Mouse (Mus musculus) frontal cortex, postnatal 25 days (tissue): Measurements from ENCODE around the gene Dlg4.
A peak's percentile ranks its signal among the peaks of the same experiment; 100 is the strongest.

Source experiments
- DNase-seq, 2 experiments: peaks; one replicate each; pipeline ENCODE4 v3.0.0; 2022; ENCODE audit warnings: low spot score in 2 of 2

The Dlg4 gene

DNA sequence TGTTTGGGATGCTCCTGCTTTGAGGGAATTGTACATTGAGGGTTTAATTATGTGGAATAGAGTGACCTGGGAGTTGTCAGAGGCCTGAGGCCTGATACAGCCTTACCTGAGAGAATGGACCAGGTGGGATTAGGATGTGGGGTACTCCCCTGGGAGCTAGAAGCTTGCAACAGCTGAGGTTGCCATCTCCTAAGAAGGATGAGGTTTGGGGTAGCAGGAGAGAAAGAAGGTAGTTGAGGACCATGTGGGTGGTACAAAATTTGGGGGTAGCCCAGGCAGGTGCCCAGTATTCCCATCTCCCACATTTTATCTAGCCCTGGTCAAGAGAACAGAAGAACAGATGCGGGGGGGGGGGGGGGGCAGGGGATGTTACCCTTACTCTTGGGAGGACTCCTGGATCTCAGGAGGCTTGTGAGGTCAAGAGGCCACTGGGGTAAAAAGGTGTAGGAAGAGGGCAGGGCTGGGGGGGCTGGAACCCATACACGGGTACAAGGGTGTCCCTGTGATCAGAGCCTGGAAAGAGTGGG lies 2.8 kb downstream of the Dlg4 start:
- no peak for DNase-seq

DNA sequence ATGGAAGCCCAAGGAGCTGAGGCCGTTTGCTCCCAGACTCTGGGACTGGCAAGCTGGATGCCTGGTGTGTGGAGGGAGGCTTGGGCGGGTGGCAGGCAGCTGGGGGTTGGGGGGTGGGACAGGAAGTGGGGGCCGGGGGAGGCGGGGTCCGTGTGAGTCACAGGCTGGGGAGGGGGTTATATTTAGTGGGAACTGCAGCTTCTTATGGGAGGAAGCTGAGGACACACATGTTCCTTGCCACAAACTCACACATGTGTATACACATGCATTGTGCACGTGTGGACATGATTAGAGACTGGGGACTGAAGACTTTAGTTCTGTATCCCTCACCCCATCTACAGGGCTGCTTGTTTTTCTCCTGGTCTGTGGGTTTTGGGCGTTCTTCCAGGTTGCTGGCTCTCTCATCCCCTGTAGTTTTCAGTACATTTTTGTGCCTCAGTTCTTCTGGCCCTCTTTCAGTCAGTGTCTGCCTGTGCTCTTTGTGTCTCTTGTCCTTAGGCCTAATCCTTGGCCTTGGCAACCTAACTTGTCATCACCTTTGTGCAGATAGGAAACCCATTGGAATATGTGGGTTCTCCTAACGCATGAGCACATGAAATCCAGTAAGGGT lies 3.4 kb downstream of the Dlg4 start:
- DNase-seq: no peak

DNA sequence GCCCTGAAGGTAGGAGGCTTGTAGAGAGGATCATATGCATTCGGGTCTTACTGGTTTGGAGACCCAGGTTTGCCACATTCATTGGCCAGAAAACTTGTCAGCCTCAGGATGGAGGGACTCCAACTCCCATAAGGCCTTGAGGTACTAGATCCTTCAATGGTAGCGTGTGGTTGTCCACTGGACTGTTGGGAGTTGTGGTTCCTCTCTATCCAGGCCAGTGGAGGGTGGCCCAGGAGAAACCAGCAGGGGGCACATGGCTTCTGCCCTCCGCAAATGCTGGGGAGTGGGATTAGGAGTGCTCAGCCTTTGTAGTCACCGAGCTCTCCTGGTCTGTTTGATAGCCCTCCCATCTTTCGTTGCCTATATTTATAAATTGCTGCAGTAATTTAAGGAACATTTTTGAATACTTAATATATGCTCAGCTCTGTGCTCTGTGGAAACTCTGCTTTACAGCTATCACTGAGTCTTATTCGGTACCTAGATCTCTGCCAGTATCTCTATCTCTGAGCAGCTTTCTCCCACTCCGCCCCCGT lies 4.1 kb downstream of the Dlg4 start:
- DNase-seq: peak; percentile 46 to 54

DNA sequence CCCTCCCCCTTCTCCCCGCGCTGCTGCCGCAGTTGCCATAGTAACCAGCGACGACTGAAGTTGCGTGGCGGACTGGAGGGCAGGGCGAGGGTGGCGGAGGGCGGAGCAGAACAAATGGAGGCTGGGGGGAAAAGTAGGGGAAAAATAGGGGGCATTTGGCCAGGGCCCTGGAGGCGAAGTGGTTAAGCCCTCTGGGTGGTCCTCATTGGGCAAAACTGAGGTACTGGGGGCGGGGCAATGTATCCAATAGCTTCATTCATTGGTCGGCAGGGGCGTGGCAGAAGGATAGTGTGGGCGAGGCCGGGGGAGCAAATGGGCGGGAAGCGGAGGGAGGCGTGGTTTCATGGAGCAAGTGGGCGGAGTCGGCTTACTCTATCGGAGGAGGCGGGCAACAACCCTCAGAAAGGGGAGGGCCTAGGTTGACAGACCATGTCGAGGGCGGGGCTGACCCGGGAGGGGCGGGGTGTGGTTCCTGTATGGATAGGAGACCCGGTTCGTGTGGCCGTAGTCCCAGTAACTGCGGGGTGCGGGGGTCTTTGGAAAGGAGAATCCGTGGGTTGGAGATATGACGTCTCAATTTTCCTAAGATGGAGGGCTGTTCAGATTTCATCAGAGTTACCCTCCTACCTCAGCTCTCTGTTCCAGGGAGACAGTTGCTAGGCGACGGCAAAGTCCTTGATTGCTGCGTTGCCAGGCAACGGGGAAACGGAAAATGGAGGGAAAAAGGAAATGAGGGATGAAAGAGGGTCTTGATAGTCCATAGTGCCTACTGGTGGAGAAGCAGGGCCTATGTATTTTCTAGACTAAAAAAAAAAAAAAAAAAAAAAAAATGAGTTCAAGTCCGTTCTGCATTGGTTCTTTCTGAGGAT lies 4.8 kb downstream of the Dlg4 start:
- peak; percentile 88 to 93 for DNase-seq

DNA sequence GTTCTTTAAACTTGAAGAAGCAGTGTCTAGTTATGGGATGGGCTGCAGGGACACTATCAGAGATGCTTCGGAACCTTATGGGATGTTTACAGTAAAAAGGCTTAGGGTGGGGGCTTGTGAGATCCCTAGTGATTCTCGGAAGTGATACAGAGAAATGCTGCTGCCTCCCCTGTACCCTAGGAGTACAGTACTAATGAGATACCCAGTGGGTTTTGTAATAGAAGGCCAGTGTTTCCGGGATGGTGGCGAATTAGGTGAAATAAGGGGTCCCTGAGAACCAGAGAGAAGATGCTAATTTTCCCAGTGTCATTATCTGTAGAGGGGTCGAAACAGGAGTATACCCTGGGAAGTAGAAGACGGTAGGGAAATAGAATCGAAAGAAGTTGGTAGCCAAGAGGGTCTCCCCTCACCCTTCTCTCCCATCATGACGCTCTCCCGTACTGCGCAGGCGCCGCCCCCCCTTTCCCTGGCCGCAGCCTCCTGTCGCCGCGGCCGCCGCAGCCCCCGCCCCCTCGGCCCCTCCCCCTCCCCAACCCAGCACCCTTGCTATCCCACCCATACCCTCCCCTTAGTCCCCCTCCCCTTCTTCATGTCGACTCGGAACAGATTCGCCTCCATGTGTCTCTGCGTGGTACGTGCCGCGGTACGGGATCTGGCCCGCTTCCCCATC lies 6.9 kb downstream of the Dlg4 start:
- no peak for DNase-seq

DNA sequence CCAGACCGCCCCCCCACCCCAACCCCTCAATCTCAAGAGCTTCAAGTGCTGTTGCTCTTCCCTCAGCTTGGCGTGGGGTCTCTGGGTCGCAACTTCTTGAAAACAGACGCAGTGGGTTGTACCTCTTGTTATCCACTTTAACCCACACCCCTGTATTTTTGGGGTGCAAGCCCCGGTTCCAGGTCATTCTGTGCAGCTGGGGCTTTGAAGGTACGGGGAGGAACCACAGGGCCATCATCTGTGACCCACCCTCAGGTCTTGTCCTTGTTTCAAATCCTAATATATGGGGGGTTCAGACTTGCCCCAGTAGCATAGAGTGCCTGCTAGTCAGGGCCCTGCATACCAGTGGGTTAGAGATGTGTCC lies 7.4 kb downstream of the Dlg4 start:
- DNase-seq: no peak

DNA sequence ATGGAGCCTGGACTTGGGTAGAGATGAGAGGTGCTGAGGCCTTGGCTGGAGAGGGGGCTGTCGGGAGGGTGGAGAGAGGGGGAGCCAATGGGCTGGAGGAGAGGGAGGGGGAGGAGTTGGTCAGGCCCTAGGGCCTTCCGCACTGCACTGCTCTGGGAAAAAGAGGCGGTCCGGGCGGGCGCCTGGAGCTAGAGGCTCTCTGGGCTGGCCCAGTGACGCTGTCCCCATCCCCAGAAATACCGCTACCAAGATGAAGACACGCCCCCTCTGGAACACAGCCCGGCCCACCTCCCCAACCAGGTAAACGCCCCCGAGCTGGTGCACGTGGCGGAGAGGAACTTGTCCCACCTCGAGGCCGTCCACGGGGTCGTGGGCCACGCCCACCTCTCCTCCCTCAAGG lies 9.9 kb downstream of the Dlg4 start:
- no peak for DNase-seq

DNA sequence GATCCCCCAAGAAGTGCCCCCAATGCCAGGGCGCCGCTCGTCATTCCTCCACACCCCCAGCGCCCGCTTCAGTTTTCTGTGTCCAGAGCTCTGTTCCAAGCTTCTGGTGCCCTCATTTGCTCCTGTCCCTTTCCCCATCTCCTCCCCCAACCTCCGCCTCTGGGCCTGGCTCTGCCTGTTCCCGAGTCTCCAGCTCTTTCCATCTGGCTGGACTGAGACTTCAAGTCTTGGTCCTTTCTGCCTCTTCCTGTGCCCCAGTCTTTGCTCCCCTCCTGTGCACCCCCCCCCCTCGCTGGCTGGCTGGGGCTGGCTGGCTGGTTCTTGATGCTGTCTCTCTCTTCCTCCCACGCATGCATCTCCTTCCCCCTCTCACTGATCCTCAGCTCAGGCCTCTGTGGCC lies 10.7 kb downstream of the Dlg4 start:
- no peak for DNase-seq

DNA sequence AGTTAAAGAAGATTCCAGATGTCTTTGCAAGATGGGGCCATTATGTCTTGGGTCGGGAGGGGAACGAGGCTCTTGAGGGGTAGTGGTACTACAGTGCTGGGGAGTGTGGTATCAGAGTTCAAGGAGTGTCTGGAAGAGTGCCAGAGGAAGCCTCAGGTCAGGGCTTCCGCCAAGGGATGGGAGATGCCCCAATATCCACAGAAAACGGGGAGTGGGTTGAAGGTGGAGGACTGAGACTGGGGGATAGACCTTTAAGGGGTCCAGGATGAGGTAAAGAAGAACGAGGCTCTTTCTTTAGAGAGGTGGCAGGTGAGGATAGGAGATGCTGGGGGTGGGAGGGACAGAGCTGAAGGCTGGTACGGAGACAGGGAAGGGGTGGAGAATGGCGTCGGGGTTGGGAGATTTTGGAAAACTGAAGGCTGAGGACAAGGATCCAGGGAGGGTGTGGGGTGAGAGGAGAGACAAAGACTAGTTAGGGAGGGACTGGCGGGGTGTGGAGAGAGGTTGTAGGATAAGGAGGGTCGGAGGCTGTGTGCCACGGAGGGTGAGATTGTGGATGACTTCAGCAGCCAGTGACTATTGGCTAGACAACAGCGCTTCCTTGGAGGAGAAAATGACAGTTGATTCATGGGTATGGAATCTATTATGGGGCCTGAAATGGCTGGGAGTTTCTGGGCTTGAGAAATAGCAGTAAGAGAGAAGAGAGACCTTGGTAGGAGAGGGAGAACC lies 11.8 kb downstream of the Dlg4 start:
- DNase-seq: no peak

DNA sequence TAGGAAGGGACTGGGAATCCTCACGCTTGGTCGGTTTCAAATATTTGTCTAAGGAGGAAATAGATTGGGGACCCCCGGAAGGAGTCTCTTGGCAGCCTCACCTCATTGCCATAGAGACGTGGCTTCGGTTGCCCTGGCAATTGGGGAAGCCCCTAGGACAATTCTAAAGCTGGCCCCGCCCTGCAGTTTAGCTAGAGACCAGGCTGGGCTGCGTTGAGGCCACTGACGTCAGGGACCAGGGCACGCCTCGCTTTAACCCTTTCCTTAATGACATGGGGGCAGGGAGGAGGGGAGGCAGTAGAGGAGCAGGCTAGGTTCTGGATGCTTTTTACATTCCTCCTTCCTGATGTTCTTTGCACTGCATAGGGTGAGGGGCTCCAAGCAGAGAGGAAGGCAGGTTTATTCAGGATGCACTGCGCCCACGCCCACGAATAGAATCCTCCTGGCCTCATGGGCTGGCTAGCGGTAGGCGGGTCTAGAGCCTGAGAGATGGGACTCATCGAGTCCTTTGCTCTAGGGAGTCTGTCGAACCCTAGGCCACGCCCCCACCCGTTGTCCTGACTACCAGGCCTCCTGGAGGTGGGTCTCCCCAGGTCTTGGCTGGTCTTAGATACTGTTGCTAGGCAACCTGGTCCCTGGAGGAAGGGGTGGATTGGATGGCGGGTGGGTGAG lies 12.5 kb downstream of the Dlg4 start:
- peak; percentile 62 to 76 for DNase-seq

DNA sequence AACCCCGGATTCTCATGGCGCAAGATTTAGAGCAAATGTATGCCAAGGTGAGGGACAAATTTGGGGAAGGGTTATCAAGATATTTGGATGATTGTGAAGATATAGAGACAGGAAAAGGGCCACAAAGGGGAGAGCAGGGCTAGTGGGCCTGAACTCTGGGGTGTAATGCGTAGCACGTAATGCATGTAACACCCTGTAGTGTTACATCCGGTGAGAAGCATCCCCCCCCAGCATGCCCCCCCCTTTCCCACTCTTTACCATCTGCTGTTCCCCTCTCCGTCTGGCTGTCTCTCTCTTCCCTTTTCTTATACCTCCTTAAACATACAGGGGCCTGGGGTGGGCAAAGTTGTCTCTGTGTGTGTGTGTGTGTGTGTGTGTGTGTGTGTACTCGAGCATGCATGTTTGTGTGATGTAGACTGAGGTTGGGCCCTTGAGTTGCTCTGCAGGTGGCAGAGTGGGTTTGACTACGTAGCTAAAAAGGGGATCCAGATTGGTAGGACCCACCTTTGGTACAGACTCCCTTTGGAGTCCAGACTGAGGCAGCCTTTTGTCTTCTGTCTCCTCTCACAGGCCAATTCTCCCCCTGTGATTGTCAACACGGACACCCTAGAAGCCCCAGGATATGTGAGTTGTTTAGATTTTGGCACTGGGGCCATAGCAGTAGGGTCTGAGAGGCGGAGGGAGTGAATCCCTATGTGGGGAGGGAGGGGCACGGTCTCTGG lies 13.2 kb downstream of the Dlg4 start:
- DNase-seq: no peak

DNA sequence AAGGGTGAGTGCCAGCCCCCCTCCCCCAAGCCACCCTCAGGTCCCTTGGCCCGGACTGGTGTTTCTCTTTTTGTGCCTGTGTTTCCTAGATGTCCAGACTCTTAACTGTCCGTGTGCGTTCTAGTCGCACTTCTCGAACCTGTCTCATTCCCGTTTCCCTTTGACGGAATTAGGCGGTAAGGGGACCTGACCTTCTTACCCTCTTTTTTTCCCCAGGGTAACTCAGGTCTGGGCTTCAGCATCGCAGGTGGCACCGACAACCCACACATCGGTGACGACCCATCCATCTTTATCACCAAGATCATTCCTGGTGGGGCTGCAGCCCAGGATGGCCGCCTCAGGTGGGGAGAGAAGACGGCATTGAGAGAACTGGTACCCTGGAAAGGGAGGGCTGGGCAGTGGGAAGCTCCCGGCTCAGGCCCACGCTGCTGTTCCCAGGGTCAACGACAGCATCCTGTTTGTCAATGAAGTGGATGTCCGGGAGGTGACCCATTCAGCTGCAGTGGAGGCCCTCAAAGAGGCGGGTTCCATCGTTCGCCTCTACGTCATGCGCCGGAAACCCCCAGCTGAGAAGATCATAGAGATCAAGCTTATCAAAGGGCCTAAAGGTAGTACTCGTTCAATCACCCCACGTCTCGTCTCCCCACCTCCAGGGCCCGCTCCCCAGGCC lies 14.0 kb downstream of the Dlg4 start:
- DNase-seq: no peak

DNA sequence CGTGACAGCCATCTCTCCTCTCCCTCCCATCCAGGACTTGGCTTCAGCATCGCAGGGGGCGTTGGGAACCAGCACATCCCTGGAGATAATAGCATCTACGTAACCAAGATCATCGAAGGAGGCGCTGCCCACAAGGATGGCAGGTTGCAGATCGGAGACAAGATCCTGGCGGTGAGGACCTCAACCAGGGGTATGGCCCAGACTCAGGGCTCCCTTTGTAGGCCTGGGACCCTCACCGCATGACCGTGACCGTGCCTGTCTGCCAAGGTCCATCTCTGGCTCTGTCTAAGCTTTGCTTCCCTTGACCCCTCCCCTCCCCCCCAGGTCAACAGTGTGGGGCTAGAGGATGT lies 14.6 kb downstream of the Dlg4 start:
- no peak for DNase-seq

DNA sequence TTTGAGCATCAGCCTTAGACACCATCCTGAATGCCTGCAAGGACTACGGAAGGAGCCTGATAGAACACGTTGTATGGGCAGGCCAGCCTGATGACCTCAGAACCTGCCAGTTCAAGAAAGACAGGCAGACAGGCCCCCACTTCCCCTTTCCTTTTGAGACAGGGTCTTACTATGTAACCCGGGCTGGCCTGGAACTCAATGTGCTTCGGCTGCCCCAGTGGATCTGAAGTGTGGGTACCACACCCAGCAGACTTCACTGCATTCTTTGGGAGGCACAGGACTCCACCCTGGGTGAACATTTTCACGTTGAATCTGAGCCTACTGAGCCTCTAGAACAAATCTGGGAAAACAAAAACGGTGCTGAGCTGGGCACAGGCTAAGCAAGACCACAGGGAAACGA lies 21.4 kb downstream of the Dlg4 start:
- DNase-seq: no peak

DNA sequence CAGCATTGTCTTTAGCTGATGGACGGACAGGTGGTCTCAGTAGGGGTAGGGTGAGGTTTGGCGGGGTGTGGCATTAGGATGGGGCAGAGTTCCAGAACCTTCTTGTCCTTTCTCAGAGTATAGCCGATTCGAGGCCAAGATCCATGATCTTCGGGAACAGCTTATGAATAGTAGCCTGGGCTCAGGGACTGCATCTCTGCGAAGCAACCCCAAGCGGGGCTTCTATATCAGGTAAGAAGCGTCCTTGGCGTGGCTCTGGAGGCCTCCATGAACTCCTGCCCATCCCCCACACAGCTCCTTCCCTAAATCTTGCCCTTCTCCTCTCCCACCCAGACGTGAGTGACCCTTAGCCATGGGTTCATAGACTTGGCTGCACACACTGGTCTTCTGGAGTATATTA lies 22.9 kb downstream of the Dlg4 start:
- no peak for DNase-seq

DNA sequence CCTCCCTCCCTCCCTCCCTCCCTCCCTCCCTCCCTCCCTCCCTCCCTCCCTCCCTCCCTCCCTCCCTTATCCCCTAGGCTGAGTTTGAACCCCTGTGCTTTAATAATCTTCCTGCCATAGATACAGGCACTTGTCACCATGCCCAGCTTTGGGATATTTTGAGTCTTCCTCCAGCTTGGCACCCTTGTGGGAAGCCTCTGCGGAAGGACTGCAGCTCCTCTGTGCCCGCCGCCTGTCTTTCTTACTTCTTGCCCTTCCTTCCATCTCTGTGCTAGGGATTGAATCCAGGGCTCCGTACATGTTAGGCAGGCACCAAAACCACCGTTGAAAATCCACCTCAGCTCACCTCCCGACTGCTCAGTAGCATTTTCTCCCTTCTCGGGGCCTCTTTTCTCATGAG lies 23.4 kb downstream of the Dlg4 start:
- no peak for DNase-seq

DNA sequence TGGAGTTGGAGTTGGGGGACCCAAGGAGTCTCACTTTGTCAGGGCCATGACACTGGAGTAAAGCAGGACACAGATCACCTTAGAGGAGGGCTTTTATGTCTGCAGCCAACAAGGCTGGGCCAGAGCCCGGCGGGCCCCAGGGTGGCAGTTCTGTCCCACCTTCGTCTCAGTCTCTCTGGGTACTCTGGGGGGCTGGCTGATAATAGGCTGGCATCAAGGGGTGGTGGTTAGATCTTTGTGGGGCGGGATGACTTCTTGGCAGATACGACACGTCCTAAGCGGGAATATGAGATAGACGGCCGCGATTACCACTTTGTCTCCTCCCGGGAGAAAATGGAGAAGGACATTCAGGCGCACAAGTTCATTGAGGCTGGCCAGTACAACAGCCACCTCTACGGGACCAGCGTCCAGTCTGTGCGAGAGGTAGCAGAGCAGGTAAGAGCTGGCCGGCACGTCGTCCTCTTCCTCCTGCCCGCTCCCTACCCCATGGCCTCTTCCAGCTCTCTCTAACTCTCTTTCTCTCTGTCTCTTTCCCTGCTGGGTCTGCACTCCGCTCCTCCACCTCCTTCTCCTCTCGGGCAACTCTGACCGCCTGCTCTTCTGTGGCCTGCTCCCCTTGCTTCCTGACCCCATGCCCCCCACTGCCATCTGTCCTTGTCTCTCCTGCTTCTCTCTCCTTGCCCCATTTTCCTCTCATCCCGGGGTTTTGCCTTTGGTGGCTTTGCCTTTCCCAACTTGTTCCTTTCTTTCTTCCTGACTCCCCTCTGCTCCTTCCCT lies 25.8 kb downstream of the Dlg4 start:
- DNase-seq: no peak

DNA sequence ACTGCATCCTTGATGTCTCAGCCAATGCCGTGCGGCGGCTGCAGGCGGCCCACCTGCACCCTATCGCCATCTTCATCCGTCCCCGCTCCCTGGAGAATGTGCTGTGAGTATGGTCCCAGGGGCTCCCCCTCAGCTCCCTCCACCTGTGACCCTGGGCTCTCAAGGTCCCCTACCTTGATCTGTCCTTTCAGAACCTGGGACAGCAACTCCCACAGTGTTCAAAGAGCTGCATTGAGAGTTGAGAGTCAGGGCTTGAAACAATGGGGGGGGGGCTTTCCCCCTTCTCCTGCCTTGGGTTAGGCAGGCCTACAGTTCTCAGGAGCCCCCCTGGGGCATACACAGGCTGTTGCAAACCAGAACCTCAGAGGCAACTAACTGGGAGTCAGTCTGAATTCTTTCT lies 26.9 kb downstream of the Dlg4 start:
- no peak for DNase-seq

DNA sequence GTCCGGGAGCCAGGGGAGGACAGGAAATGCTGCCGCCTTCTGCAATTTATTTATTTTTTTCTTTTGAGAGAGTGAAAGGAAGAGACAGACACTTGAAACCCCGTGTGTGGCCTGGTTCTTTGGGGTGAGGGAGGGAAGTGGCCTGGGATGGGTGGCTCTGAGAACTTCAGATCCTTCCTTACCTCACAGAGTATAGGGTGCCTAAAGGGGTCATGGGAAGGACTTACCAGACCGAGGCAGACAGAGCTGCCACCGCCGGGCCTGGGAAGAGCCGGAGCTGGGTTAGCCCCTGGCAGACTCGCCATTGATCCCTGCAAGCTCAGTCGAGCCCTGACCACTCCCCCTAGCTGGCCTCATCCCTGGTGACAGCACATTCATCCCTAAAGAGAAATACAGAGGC lies 28.7 kb downstream of the Dlg4 start:
- DNase-seq: no peak
